Mouse (Mus musculus) olfactory bulb, adult 2 months (tissue): ENCODE measurements around the gene Pkdrej. TPM values are rescaled to one million over a fixed set of nuclear protein-coding genes. Genes with fewer than 3 reads are reported as not detected.
"Not testable (repeated sequence)": the region's sequence is repeated elsewhere in the genome, so short reads cannot be mapped to it uniquely, and the experiment has no call there.

ENCODE experiments used
- H3K27ac ChIP-seq: fragments of 200-500 bp; 2 replicates; pipeline ENCODE4 v1.5.1; 2012; ENCODE audit warnings: low read depth, low read length; ENCODE audit not compliant: insufficient read depth
- H3K4me1 ChIP-seq: fragments of 200-500 bp; 2 replicates; pipeline ENCODE4 v1.6.1; 2012; ENCODE audit warnings: low read length; ENCODE audit not compliant: control insufficient read depth, insufficient read depth
- H3K4me3 ChIP-seq: fragments of 200-500 bp; 2 replicates; pipeline ENCODE4 v1.5.1; 2012; ENCODE audit warnings: mild to moderate bottlenecking, low read depth, low read length, moderate library complexity; ENCODE audit not compliant: insufficient read depth
- CTCF ChIP-seq: fragments of 200-500 bp; IDR thresholded peaks from 2 replicates; pipeline ENCODE4 v1.5.1; 2012; ENCODE audit warnings: low read depth, mild to moderate bottlenecking, low read length, moderate library complexity; ENCODE audit not compliant: insufficient read depth
- POLR2A ChIP-seq: fragments of 200-500 bp; IDR thresholded peaks from 2 replicates; pipeline ENCODE4 v1.6.1; 2012; ENCODE audit warnings: mild to moderate bottlenecking, low read depth, low read length, moderate library complexity; ENCODE audit not compliant: insufficient read depth
- WGBS: fragments of 180-500 bp; shearing (Covaris S2); methylation state at CpG from one replicate; pipeline ENCODE4 v1.1.7; 2018; 5-methylcytosine and 5-hydroxymethylcytosine counted together
- polyA plus RNA-seq: library from polyadenylated mRNA; stranded (reverse); fragments of >200 nt; gene quantifications from 2 replicates; pipeline ENCODE4 v1.2.4, GENCODE M21; 2012; ENCODE audit warnings: low replicate concordance; ENCODE audit not compliant: missing spikeins, insufficient read depth, insufficient read length

Pkdrej gene
- polyA plus RNA-seq, 1 experiment, result not detected

DNA sequence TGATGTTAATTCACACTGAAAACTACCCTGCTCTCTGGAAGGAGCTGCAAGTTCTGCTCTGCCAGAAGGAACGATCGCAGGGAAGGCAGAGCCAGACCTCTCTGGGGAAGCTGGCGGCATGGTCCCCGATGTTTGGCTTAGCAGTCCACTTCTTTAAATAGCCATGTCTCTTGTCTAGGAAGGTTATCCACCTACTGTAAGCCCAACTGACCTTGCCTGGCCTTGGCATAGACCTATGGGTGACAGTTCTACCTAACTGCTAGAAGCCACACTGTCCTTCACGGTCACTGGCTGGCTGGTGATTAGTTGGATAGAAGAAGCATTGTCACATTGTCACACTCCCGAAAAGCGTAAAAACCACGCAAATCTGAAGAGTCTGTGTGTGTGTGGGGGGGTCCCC, 22.9 kb downstream of the Pkdrej start:
- WGBS, result 94% methylated on average over 8 of the region's 8 CpGs
- Histone ChIP-seq H3K4me1 (no peaks in the 10 kb centered on the region), H3K27ac (no peak overlapping the region), H3K4me3 (no peak overlapping the region)
- TF ChIP-seq POLR2A (no peak), CTCF (no peak)

GRCm38 (mm10) chr15:85795516-85795915, 26.0 kb downstream of the Pkdrej start:
- no peaks in the 10 kb centered on the region for H3K4me1 ChIP-seq
- H3K4me3 ChIP-seq, result no peak overlapping the region
- TF ChIP-seq POLR2A (no peak), CTCF (no peak)
- 80% methylated on average over 6 of the region's 6 CpGs for WGBS
- H3K27ac ChIP-seq, result no peak overlapping the region

GRCm38 (mm10) chr15:85792819-85793218, 28.7 kb downstream of the Pkdrej start:
- TF ChIP-seq POLR2A (no peak), CTCF (no peak)
- Histone ChIP-seq H3K27ac (no peak overlapping the region), H3K4me3 (no peak overlapping the region), H3K4me1 (no peaks in the 10 kb centered on the region)
- WGBS, result 70% methylated on average over 1 of the region's 1 CpGs

- Histone ChIP-seq H3K4me1 (no peaks in the 10 kb centered on the region), H3K27ac (no peak overlapping the region), H3K4me3 (no peak overlapping the region)
- 86% methylated on average over 4 of the region's 4 CpGs for WGBS
- TF ChIP-seq CTCF (no peak), POLR2A (no peak)
Observed at GRCm38 (mm10) chr15:85791449-85791848, 30.1 kb downstream of the Pkdrej start.

GRCm38 (mm10) chr15:85788633-85789032, 32.9 kb downstream of the Pkdrej start:
- WGBS, result 83% methylated on average over 16 of the region's 16 CpGs
- H3K4me1 ChIP-seq, result no peaks in the 10 kb centered on the region
- TF ChIP-seq POLR2A (no peak), CTCF (no peak)

DNA sequence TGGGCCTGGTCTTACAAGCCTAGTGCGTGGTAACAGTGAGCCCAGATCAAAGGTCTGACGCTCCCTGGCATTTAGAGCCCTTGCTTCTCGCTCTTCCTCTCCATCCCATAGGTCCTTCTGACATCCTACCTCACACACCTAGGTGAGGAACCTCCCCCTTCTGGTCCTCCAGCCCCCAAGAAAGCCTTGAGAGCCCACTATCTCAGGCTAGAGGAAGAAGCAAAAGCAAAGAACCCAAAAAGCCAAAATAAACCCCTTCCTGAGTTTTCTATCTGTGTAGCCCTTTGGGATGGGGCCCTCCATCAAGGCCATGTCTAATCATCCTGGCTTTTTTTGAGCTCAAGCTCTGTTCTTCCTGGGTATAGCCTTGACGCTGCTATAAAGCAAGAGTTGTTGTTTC, 33.5 kb downstream of the Pkdrej start:
- TF ChIP-seq CTCF, result no peak
- no peak for TF ChIP-seq POLR2A
- WGBS, result 94% methylated on average over 4 of the region's 4 CpGs
- Histone ChIP-seq H3K4me1 (no peaks in the 10 kb centered on the region), H3K4me3 (no peak overlapping the region), H3K27ac (no peak overlapping the region)

More at GRCm38 (mm10) chr15:85788633-85789032, 32.9 kb downstream of the Pkdrej start:
- H3K27ac ChIP-seq, result no peak overlapping the region
- H3K4me3 ChIP-seq, result no peak overlapping the region

DNA sequence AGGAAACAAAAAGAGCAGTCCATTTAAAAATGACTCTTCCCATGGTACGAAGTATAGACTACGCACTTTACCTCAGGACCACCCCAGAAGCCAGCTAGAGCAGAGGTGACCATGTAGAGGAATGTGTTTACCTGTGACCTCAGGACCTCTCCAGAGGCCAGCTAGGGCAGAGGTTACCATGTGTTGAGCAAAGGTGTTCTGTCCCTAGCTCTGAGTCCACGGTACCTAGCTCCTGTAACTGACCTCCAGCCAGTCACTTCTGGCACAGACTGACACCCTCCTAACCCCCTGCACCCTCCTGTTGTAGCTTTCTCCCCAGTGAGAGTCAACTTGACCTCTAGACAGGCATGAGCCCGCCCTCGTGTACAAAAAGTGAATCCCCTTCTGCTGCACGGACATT, 34.1 kb downstream of the Pkdrej start:
- no peak for TF ChIP-seq POLR2A
- TF ChIP-seq CTCF, result no peak
- Histone ChIP-seq H3K4me1 (no peaks in the 10 kb centered on the region), H3K27ac (no peak overlapping the region), H3K4me3 (no peak overlapping the region)
- WGBS, result 92% methylated on average over 6 of the region's 6 CpGs

- Histone ChIP-seq H3K4me1 (no peaks in the 10 kb centered on the region), H3K4me3 (no peak overlapping the region), H3K27ac (no peak overlapping the region)
- 66% methylated on average over 5 of the region's 5 CpGs for WGBS
- no peak for TF ChIP-seq CTCF
- no peak for TF ChIP-seq POLR2A
Observed at GRCm38 (mm10) chr15:85786711-85787110, 34.8 kb downstream of the Pkdrej start.

- no peaks in the 10 kb centered on the region for H3K4me1 ChIP-seq
- WGBS, result 90% methylated on average over 3 of the region's 3 CpGs
- TF ChIP-seq POLR2A (no peak), CTCF (no peak)
- no peak overlapping the region for H3K27ac ChIP-seq
- H3K4me3 ChIP-seq, result no peak overlapping the region
Observed at GRCm38 (mm10) chr15:85784341-85784740, 37.2 kb downstream of the Pkdrej start.

GRCm38 (mm10) chr15:85783146-85783545, 38.4 kb downstream of the Pkdrej start:
- H3K4me3 ChIP-seq, result no peak overlapping the region
- no peak overlapping the region for H3K27ac ChIP-seq
- 84% methylated on average over 4 of the region's 4 CpGs for WGBS
- H3K4me1 ChIP-seq, result no peaks in the 10 kb centered on the region
- TF ChIP-seq CTCF (no peak), POLR2A (no peak)

- H3K4me3 ChIP-seq, result not testable (repeated sequence)
- 88% methylated on average over 6 of the region's 6 CpGs for WGBS
Observed at GRCm38 (mm10) chr15:85778891-85779290, 42.6 kb downstream of the Pkdrej start.

More at GRCm38 (mm10) chr15:85778891-85779290, 42.6 kb downstream of the Pkdrej start:
- not testable (repeated sequence) for H3K27ac ChIP-seq, H3K4me1 ChIP-seq
